Mouse (Mus musculus) midbrain, embryonic 12.5 days (tissue): ENCODE data around the gene Ctsll3. TPM values are rescaled to one million over a fixed set of nuclear protein-coding genes. Genes with fewer than 3 reads are reported as not detected.

Experiments
- polyA plus RNA-seq: library from polyadenylated mRNA; unstranded; fragments of >200 nt; fragmentation: Nextera tagmentation; extraction: Ambion mirVana; gene quantifications from 2 replicates; pipeline ENCODE4 v1.2.1, GENCODE M21; 2016

Ctsll3 gene
- polyA plus RNA-seq, 1 experiment from 2014 or later, result not detected

Other genes with a start within 250 kb of the Ctsll3 start
- 36.1 and 36.7 TPM in 2 replicates for gene Dapk1, start 200.9 kb downstream of the Ctsll3 start, polyA plus RNA-seq
- gene BC051665, start 16.5 kb downstream of the Ctsll3 start, polyA plus RNA-seq, result not detected in 2 replicates
- 0.17 TPM in 1 of 2 replicates, not detected in the other for gene 4930486L24Rik, start 61.6 kb upstream of the Ctsll3 start, polyA plus RNA-seq
- not detected in 2 replicates for gene Gm49392, start 94.0 kb upstream of the Ctsll3 start, polyA plus RNA-seq
- gene Ctla2b, start 94.6 kb upstream of the Ctsll3 start, polyA plus RNA-seq, result 2.0 and 2.7 TPM in 2 replicates
- gene Tpbpb, start 102.0 kb upstream of the Ctsll3 start, polyA plus RNA-seq, result not detected in 2 replicates
- not detected in 2 replicates for gene Gm49393, start 132.7 kb upstream of the Ctsll3 start, polyA plus RNA-seq
- 1.4 TPM in 1 of 2 replicates, not detected in the other for gene Gm49391, start 133.7 kb upstream of the Ctsll3 start, polyA plus RNA-seq
- 10.8 and 12.0 TPM in 2 replicates for gene Ctla2a, start 133.8 kb upstream of the Ctsll3 start, polyA plus RNA-seq
- not detected in 2 replicates for gene Tpbpa, start 139.1 kb upstream of the Ctsll3 start, polyA plus RNA-seq
- gene Ctsj, start 203.1 kb upstream of the Ctsll3 start, polyA plus RNA-seq, result not detected in 2 replicates
- gene Ctsq, start 237.8 kb upstream of the Ctsll3 start, polyA plus RNA-seq, result not detected in 2 replicates